Mouse (Mus musculus) intestine, postnatal 0 days (tissue): ENCODE measurements at regions not wholly inside any gene's neighbourhood (a gene's known extent, or its start where the extent isn't known, plus 50 kb on each side); places are given as distances from the start of the nearest gene placed in this dataset.

Source experiments
- ATAC-seq: fragments of 200-750 bp; cut with Nextera tagmentation; 2 replicates; pipeline ENCODE4 v1.8.0; 2017; ENCODE audit warnings: mild to moderate bottlenecking, moderate TSS enrichment, moderate library complexity
- H3K27ac ChIP-seq: fragments of 300-500 bp; sonication (generic); 2 replicates; pipeline ENCODE4 v1.5.1; 2014; ENCODE audit warnings: mild to moderate bottlenecking, low read depth, low read length, moderate library complexity
- H3K27me3 ChIP-seq: fragments of 300-500 bp; sonication (generic); replicated peaks from 2 replicates; pipeline ENCODE4 v1.6.1; 2014; ENCODE audit warnings: low read length, mixed read lengths; ENCODE audit not compliant: control insufficient read depth, insufficient read depth
- H3K36me3 ChIP-seq: fragments of 300-500 bp; sonication (generic); 2 replicates; pipeline ENCODE4 v1.6.1; 2014; ENCODE audit warnings: mild to moderate bottlenecking, moderate library complexity; ENCODE audit not compliant: control insufficient read depth, insufficient read depth
- H3K4me1 ChIP-seq: fragments of 300-500 bp; sonication (generic); replicated peaks from 2 replicates; pipeline ENCODE4 v1.6.1; 2014; ENCODE audit warnings: antibody characterized with exemption, low read length, mixed read lengths; ENCODE audit not compliant: control insufficient read depth, insufficient read depth
- H3K4me2 ChIP-seq: fragments of 300-500 bp; sonication (generic); replicated peaks from 2 replicates; pipeline ENCODE4 v1.6.1; 2014; ENCODE audit warnings: low read depth, mild to moderate bottlenecking, moderate library complexity
- H3K4me3 ChIP-seq: fragments of 300-500 bp; sonication (generic); 2 replicates; pipeline ENCODE4 v1.5.1; 2014; ENCODE audit warnings: low read depth, low read length
- H3K9ac ChIP-seq: fragments of 300-500 bp; sonication (generic); 2 replicates; pipeline ENCODE4 v1.6.1; 2014; ENCODE audit warnings: mild to moderate bottlenecking, low read depth, low read length
- H3K9me3 ChIP-seq: fragments of 300-500 bp; sonication (generic); 2 replicates; pipeline ENCODE4 v1.6.1; 2016; ENCODE audit warnings: mixed run types; ENCODE audit not compliant: control insufficient read depth
- CTCF ChIP-seq: sonication (generic); IDR thresholded peaks from 2 replicates; pipeline ENCODE4 v1.5.1; 2016; ENCODE audit warnings: low read depth, mild to moderate bottlenecking, control low read depth, antibody characterized with exemption, moderate library complexity
- WGBS: fragments of 180-500 bp; shearing (Covaris S2); extraction: QIAGEN DNeasy Blood & Tissue Kit; methylation state at CpG from one replicate; pipeline ENCODE4 v1.1.7; 2014; 5-methylcytosine and 5-hydroxymethylcytosine counted together

DNA sequence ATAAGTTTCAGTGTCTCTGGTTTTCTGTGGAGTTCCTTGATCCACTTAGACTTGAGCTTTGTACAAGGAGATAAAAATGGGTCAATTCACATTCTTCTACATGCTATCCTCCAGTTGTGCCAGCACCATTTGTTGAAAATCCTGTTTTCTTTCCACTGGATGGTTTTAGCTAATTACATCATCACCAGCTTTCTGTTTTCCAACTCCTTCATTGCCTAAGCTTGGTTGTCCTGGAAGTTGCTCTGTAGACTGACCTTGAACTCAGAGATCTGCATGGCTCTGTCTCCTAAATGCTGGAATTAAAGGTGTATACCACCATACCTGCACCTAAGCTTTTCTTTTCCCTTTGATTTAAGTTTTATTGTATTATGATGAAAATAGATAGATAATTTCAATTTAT, 306.2 kb downstream of the Etaa1 start:
- TF ChIP-seq CTCF, result no peak

DNA sequence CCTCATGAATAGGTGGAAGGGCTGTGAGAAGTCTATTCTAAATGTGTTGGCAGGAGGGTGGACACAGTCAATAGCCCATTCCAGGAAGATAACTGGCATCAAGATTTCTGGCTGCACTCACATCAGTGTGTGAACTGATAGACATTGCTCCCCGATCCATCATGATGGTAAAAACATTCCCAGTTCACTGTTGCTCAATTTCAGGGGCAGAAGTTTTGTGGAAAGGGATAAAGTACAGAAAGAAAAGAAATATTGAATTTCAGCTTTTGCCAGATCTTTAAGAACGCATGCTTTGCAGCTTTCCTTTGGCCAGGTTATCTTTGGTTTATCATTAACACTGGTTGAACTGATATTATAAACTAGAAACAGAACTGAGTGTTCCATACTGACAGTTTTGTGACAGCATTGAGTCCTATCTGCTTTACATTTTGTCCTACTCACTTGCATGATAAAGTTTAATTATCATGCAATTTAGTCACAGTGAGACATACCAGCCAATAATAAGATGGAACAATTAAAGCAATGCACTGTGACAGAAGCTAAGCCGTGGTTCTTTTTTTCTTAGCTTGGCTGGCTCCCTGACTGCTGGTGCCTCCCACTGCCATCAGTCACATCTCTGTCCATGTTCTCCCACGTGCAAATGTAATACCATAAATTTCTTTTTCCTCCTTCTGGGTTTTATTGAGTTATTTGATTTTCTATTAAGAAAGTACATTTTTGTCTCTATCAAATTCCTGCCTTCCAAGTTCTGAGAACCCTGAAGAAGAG, 302.1 kb downstream of the Etaa1 start:
- H3K27ac ChIP-seq, result no peak overlapping the region
- no peak overlapping the region for H3K9ac ChIP-seq
- no peak for ATAC-seq
- 53% methylated on average over 4 of the region's 4 CpGs for WGBS
- no peak overlapping the region for H3K4me2 ChIP-seq
- TF ChIP-seq CTCF, result no peak
- no peaks in the 10 kb centered on the region for H3K9me3 ChIP-seq
- no peaks in the 10 kb centered on the region for H3K36me3 ChIP-seq
- H3K4me1 ChIP-seq, result no peaks in the 10 kb centered on the region
- H3K27me3 ChIP-seq, result no peaks in the 10 kb centered on the region
- H3K4me3 ChIP-seq, result no peak overlapping the region

More for the DNA sequence above, 306.2 kb downstream of the Etaa1 start:
- ATAC-seq, result no peak
- no peak overlapping the region for H3K4me3 ChIP-seq
- H3K27ac ChIP-seq, result no peak overlapping the region
- no peaks in the 10 kb centered on the region for H3K27me3 ChIP-seq
- no peaks in the 10 kb centered on the region for H3K36me3 ChIP-seq
- H3K9me3 ChIP-seq, result no peaks in the 10 kb centered on the region
- no peak overlapping the region for H3K9ac ChIP-seq
- H3K4me1 ChIP-seq, result no peaks in the 10 kb centered on the region
- H3K4me2 ChIP-seq, result no peak overlapping the region

DNA sequence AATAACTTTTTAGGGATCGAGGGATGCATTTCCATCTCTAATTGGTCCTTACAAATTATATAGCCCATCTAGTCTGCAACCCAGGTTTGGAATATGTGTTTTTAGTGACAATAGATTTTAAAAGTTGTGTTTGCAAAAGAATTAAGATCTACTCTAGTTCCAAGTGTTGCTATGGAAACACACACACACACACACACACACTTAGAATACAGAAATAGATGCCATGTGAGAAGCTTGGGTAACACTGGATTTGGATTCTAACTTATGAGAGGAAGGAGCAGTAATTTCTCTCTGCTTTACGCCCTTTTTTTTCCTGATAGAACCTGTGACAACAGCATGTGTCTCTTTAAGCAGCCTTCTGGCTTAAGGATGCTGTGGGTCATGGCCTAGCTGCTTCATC, 297.8 kb downstream of the Etaa1 start:
- no peaks in the 10 kb centered on the region for H3K4me1 ChIP-seq
- no peak overlapping the region for H3K4me2 ChIP-seq
- no peaks in the 10 kb centered on the region for H3K9me3 ChIP-seq
- no peak for ATAC-seq
- no peak for TF ChIP-seq CTCF
- no peak overlapping the region for H3K9ac ChIP-seq
- H3K36me3 ChIP-seq, result no peaks in the 10 kb centered on the region
- no peaks in the 10 kb centered on the region for H3K27me3 ChIP-seq
- no peak overlapping the region for H3K27ac ChIP-seq
- 89% methylated on average over 2 of the region's 2 CpGs for WGBS
- no peak overlapping the region for H3K4me3 ChIP-seq

DNA sequence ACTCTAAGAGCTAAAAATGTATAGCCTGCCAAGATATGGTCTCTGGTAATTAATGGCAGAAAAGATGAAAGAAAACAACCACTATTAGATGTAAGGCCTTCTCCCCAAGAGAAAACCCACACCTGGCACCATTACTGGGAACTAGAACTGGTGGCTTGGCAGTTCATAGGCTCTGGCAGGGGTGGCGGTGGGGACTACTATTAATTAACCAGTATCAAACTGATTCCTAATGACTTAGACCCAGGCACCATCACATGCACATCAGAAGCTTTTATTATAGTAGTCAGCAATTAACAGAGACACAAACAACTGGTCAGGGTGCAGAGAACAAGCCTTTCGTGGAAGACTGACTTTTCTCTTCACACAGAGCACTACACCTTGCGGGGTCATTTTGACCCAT, 296.0 kb downstream of the Etaa1 start:
- Histone ChIP-seq H3K4me3 (no peak overlapping the region), H3K4me2 (no peak overlapping the region), H3K4me1 (no peaks in the 10 kb centered on the region), H3K27ac (no peak overlapping the region), H3K9ac (no peak overlapping the region), H3K27me3 (no peaks in the 10 kb centered on the region), H3K9me3 (no peaks in the 10 kb centered on the region), H3K36me3 (no peaks in the 10 kb centered on the region)
- ATAC-seq, result no peak
- 86% methylated on average over 3 of the region's 3 CpGs for WGBS
- no peak for TF ChIP-seq CTCF

DNA sequence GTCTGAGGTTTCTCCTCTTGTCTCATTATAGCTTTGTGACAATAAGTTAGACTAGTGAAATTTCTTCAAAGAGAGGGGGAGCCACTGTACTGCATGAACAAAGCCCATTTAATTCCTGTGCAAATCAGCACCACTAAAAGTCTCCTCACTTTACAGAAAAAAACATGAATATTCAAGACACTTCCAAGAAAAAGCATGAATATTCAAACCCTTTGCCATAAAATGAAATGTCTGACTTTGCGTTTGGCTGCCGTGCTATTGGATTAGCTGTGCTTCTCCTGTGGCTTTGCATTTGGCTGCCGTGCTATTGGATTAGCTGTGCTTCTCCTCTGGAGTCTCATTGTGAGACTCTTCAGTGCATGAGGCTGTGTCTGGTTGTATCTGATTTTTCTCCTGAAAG, 295.4 kb downstream of the Etaa1 start:
- ATAC-seq, result no peak
- Histone ChIP-seq H3K27me3 (no peaks in the 10 kb centered on the region), H3K4me3 (no peak overlapping the region), H3K9ac (no peak overlapping the region), H3K27ac (no peak overlapping the region), H3K4me1 (no peaks in the 10 kb centered on the region), H3K36me3 (no peaks in the 10 kb centered on the region), H3K4me2 (no peak overlapping the region), H3K9me3 (no peaks in the 10 kb centered on the region)
- TF ChIP-seq CTCF, result no peak
- WGBS, result 85% methylated on average over 3 of the region's 3 CpGs

DNA sequence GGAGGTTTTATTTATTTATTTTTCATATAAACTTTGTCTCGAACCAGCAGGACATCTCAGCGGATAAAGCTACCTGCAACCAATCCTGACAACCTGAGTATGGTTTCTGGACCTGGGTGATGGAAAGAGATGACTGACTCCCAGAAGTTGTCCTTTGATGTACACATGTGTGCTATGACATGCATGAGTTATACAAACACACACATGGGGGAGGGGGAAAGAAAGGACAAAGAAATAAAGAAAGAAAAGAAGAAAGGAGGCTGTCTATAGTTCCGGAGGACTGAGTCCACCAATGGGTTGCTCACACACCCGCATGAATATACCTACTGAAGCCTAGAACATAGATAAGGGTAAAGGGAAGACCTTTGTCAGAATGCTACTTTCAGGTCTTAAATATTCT, 295.0 kb downstream of the Etaa1 start:
- no peaks in the 10 kb centered on the region for H3K9me3 ChIP-seq
- H3K4me1 ChIP-seq, result no peaks in the 10 kb centered on the region
- H3K4me2 ChIP-seq, result no peak overlapping the region
- ATAC-seq, result no peak
- H3K4me3 ChIP-seq, result no peak overlapping the region
- H3K9ac ChIP-seq, result no peak overlapping the region
- WGBS, result 87% methylated on average over 4 of the region's 4 CpGs
- TF ChIP-seq CTCF, result no peak
- no peaks in the 10 kb centered on the region for H3K36me3 ChIP-seq
- H3K27ac ChIP-seq, result no peak overlapping the region
- H3K27me3 ChIP-seq, result no peaks in the 10 kb centered on the region

DNA sequence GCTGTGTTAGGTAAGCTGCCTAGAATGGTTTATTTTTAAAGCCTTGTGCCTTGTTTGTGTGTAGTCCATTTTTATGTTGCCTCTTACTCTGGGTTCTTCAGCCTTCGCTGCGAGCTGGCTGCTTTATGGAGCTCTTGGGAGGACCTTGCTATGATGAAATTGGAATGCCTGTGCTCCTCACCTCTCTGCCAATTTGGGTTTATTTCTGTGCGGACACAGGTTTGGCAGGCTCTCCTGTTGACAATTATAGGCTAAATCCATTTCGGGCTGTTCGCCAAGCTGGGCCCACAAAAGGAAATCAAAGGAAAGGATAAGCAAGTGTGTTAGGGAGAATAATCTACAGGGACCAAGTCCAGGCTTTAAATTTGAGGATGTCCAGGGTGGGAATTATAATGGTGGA, 289.8 kb downstream of the Etaa1 start:
- H3K27ac ChIP-seq, result no peak overlapping the region
- H3K27me3 ChIP-seq, result no peaks in the 10 kb centered on the region
- H3K36me3 ChIP-seq, result no peaks in the 10 kb centered on the region
- no peaks in the 10 kb centered on the region for H3K4me1 ChIP-seq
- TF ChIP-seq CTCF, result no peak
- WGBS, result 69% methylated on average over 5 of the region's 5 CpGs
- no peak for ATAC-seq
- no peak overlapping the region for H3K9ac ChIP-seq
- H3K9me3 ChIP-seq, result no peaks in the 10 kb centered on the region
- no peak overlapping the region for H3K4me3 ChIP-seq
- H3K4me2 ChIP-seq, result no peak overlapping the region
